Mouse (Mus musculus): ENCODE data around the gene Nxn. TPM values are rescaled to one million over a fixed set of nuclear protein-coding genes. Genes with fewer than 3 reads are reported as not detected.

The Nxn gene
- polyA plus RNA-seq, 1 experiment: 24.7 TPM

DNA sequence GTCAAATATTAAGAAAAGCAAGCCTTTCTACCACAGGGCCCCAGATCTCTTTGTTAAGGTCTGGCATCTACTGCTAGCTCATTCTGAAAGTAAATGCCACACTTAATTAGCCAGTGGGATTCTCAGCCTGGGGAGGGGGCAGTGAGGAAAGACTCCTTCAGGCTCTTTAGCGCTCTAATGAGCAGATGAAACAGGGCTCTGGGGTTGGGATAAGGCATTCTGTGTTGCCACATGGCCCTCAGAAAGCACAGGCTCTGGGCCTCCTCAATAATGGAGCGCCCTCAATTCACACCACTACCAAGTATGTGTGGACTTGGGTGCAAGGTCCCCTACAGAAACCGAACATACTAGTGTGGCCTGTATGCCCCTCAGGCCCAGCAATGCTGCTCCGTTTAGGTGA is 13.9 kb downstream of the Nxn start:
- 95% methylated on average over 4 of the region's 4 CpGs for WGBS
- no peaks in the 10 kb centered on the region for H3K36me3 ChIP-seq (ENCODE audit: control insufficient read depth, insufficient read depth, low read length)
- TF ChIP-seq POLR2A (IDR thresholded peaks at IDR 0.05; ENCODE audit: control insufficient read depth, extremely low read depth, insufficient read depth, low read length, poor library complexity) (no peak), CTCF (IDR thresholded peaks at IDR 0.05; ENCODE audit: borderline replicate concordance, control insufficient read depth, extremely low read depth, insufficient read depth, low read length, poor library complexity) (no peak)
- no peaks in the 10 kb centered on the region for H3K4me1 ChIP-seq (replicated peaks; ENCODE audit: control insufficient read depth, insufficient read depth, low read length)
- H3K27ac ChIP-seq (ENCODE audit: control insufficient read depth, insufficient read depth, low read length): no peak overlapping the region
- DNase-seq: no peak
- no peak overlapping the region for H3K4me3 ChIP-seq (ENCODE audit: control insufficient read depth, insufficient read depth, low read length)
- no peaks in the 10 kb centered on the region for H3K27me3 ChIP-seq (ENCODE audit: control insufficient read depth, insufficient read depth, low read length)

GRCm38 (mm10) chr11:76384307-76384706 is 14.6 kb downstream of the Nxn start:
- Histone ChIP-seq H3K4me3 (ENCODE audit: control insufficient read depth, insufficient read depth, low read length) (no peak overlapping the region), H3K36me3 (ENCODE audit: control insufficient read depth, insufficient read depth, low read length) (no peaks in the 10 kb centered on the region), H3K4me1 (replicated peaks; ENCODE audit: control insufficient read depth, insufficient read depth, low read length) (no peaks in the 10 kb centered on the region), H3K27ac (ENCODE audit: control insufficient read depth, insufficient read depth, low read length) (no peak overlapping the region), H3K27me3 (ENCODE audit: control insufficient read depth, insufficient read depth, low read length) (no peaks in the 10 kb centered on the region)
- DNase-seq: no peak
- 96% methylated on average over 5 of the region's 5 CpGs for WGBS
- TF ChIP-seq POLR2A (IDR thresholded peaks at IDR 0.05; ENCODE audit: control insufficient read depth, extremely low read depth, insufficient read depth, low read length, poor library complexity) (no peak), CTCF (IDR thresholded peaks at IDR 0.05; ENCODE audit: borderline replicate concordance, control insufficient read depth, extremely low read depth, insufficient read depth, low read length, poor library complexity) (no peak)

- H3K36me3 ChIP-seq (ENCODE audit: control insufficient read depth, insufficient read depth, low read length): no peaks in the 10 kb centered on the region
- H3K27me3 ChIP-seq (ENCODE audit: control insufficient read depth, insufficient read depth, low read length): no peaks in the 10 kb centered on the region
- TF ChIP-seq CTCF (IDR thresholded peaks at IDR 0.05; ENCODE audit: borderline replicate concordance, control insufficient read depth, extremely low read depth, insufficient read depth, low read length, poor library complexity) (no peak), POLR2A (IDR thresholded peaks at IDR 0.05; ENCODE audit: control insufficient read depth, extremely low read depth, insufficient read depth, low read length, poor library complexity) (no peak)
- H3K4me1 ChIP-seq (replicated peaks; ENCODE audit: control insufficient read depth, insufficient read depth, low read length): no peaks in the 10 kb centered on the region
- 95% methylated on average over 13 of the region's 13 CpGs for WGBS
- no peak for DNase-seq
- no peak overlapping the region for H3K27ac ChIP-seq (ENCODE audit: control insufficient read depth, insufficient read depth, low read length)
- no peak overlapping the region for H3K4me3 ChIP-seq (ENCODE audit: control insufficient read depth, insufficient read depth, low read length)
Measured at GRCm38 (mm10) chr11:76382711-76383324, 16.1 kb downstream of the Nxn start.

- no peaks in the 10 kb centered on the region for H3K4me1 ChIP-seq (replicated peaks; ENCODE audit: control insufficient read depth, insufficient read depth, low read length)
- no peaks in the 10 kb centered on the region for H3K36me3 ChIP-seq (ENCODE audit: control insufficient read depth, insufficient read depth, low read length)
- no peak overlapping the region for H3K4me3 ChIP-seq (ENCODE audit: control insufficient read depth, insufficient read depth, low read length)
- no peak for DNase-seq
- H3K27me3 ChIP-seq (ENCODE audit: control insufficient read depth, insufficient read depth, low read length): no peaks in the 10 kb centered on the region
- H3K27ac ChIP-seq (ENCODE audit: control insufficient read depth, insufficient read depth, low read length): no peak overlapping the region
- no peak for TF ChIP-seq CTCF (IDR thresholded peaks at IDR 0.05; ENCODE audit: borderline replicate concordance, control insufficient read depth, extremely low read depth, insufficient read depth, low read length, poor library complexity)
- no peak for TF ChIP-seq POLR2A (IDR thresholded peaks at IDR 0.05; ENCODE audit: control insufficient read depth, extremely low read depth, insufficient read depth, low read length, poor library complexity)
- WGBS: 91% methylated on average over 15 of the region's 15 CpGs
Measured at GRCm38 (mm10) chr11:76381201-76381885, 17.6 kb downstream of the Nxn start.

DNA sequence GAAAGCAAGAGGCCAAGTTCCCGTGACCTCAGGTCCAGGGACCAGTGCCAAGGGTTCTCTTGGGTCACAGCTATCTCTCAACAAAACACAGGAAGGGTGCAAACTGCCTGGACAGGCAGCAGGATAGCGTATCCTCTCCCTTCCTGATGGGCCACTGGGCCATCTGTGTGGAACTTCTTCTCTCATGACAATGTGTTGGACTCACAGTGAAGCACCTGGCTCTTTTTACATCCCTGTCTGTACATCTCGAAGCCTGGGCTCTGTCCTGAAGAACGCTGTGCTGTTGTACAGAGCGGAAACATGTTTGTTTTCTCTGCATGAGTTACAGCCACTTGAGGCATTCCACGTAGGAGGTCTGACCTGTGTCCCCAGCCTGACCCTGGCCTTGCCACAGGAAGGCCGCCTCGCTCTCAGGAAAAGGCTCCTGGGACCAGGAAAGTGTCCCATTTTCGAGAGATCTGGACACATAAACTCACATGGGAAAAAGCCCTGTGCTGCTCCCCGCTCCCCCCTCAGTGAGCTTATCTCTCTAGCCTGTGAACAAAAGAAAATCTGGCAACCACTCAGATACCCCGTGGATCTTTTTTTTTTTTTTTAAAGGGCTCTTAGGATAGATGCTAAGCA is 18.9 kb downstream of the Nxn start:
- DNase-seq: no peak

GRCm38 (mm10) chr11:76376425-76376824 is 22.5 kb downstream of the Nxn start:
- H3K36me3 ChIP-seq (ENCODE audit: control insufficient read depth, insufficient read depth, low read length): no peaks in the 10 kb centered on the region
- WGBS: 95% methylated on average over 3 of the region's 3 CpGs
- DNase-seq: no peak
- H3K27ac ChIP-seq (ENCODE audit: control insufficient read depth, insufficient read depth, low read length): no peak overlapping the region
- H3K27me3 ChIP-seq (ENCODE audit: control insufficient read depth, insufficient read depth, low read length): no peaks in the 10 kb centered on the region
- no peak for TF ChIP-seq POLR2A (IDR thresholded peaks at IDR 0.05; ENCODE audit: control insufficient read depth, extremely low read depth, insufficient read depth, low read length, poor library complexity)
- no peak for TF ChIP-seq CTCF (IDR thresholded peaks at IDR 0.05; ENCODE audit: borderline replicate concordance, control insufficient read depth, extremely low read depth, insufficient read depth, low read length, poor library complexity)
- H3K4me3 ChIP-seq (ENCODE audit: control insufficient read depth, insufficient read depth, low read length): no peak overlapping the region
- H3K4me1 ChIP-seq (replicated peaks; ENCODE audit: control insufficient read depth, insufficient read depth, low read length): no peaks in the 10 kb centered on the region

More for the DNA sequence above, 18.9 kb downstream of the Nxn start:
- TF ChIP-seq POLR2A (IDR thresholded peaks at IDR 0.05; ENCODE audit: control insufficient read depth, extremely low read depth, insufficient read depth, low read length, poor library complexity): no peak
- no peak for TF ChIP-seq CTCF (IDR thresholded peaks at IDR 0.05; ENCODE audit: borderline replicate concordance, control insufficient read depth, extremely low read depth, insufficient read depth, low read length, poor library complexity)
- Histone ChIP-seq H3K36me3 (ENCODE audit: control insufficient read depth, insufficient read depth, low read length) (no peaks in the 10 kb centered on the region), H3K27ac (ENCODE audit: control insufficient read depth, insufficient read depth, low read length) (no peak overlapping the region), H3K4me3 (ENCODE audit: control insufficient read depth, insufficient read depth, low read length) (no peak overlapping the region), H3K27me3 (ENCODE audit: control insufficient read depth, insufficient read depth, low read length) (no peaks in the 10 kb centered on the region), H3K4me1 (replicated peaks; ENCODE audit: control insufficient read depth, insufficient read depth, low read length) (no peaks in the 10 kb centered on the region)
- 91% methylated on average over 11 of the region's 11 CpGs for WGBS

Measured in thymus, adult 2 months (tissue).